Mouse (Mus musculus) adrenal gland, postnatal 25 days (tissue): ENCODE measurements around the gene Sdccag8. TPM values are rescaled to one million over a fixed set of nuclear protein-coding genes. Genes with fewer than 3 reads are reported as not detected.
"Not testable (repeated sequence)": the region's sequence is repeated elsewhere in the genome, so short reads cannot be mapped to it uniquely, and the experiment has no call there.

Experiments
- DNase-seq: peaks from one replicate; pipeline ENCODE4 v3.0.0; 2021; ENCODE audit warnings: mixed read lengths
- total RNA-seq: library from RNA; stranded (reverse); gene quantifications from 2 replicates; pipeline ENCODE4 v1.2.3, GENCODE M21; 2021

The Sdccag8 gene
- total RNA-seq, 1 experiment from 2014 or later: 15.5 TPM

DNA sequence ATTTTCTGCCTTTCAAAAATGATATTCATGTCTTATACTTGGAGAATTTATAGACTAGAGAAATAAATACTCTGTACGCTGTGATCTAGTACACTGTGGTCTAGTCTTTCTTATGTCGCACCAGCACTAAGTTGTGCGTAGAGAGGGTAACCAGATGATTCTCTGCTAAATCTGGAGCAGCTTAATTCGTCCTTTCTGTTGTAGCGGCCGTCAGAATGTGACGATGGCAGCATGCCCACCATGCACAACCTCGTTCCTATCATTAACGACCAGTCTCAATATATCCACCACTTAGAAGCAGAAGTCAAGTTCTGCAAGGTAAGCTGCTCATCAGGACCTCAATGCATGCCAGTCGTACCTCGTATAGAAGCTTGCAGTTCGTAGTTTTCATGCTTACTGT is 14.2 kb downstream of the Sdccag8 start:
- no peak for DNase-seq

DNA sequence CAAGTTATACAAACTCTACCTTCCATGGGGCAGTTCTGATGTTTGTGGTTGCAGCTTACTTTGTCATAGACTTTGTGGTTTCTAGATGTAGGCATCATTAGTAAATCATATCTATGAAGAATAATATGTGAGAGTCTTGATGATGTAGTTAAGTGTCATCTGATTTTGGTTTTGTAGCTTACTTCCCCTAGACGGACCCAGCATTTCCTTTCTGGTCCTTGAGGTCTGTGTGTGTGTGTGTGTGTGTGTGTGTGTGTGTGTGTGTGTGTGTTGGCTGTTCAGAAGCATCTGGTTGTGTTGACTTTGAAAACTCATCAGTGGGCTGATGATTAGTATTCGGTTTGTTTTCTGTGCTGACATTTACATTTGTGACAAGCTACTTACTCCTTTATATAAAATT is 17.6 kb downstream of the Sdccag8 start:
- no peak for DNase-seq

DNA sequence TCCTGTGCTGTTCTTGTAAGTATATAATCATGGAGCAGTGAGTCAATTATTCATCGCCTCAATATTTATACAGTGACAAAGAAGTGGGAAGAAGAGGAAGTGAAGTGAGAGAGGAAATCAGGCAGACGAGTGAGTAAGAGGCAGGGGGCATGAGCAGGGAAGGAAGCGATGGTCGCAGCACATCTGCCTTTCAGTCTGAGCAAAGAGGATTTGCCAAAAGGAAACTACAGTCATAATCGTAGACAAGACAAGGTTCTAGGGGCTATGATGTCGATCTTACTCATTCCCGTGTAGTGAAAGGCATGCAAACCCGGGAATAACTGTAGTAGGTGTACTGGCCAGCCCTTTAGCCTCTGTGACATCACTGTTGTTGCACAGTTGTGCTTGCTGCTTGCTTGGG is 18.1 kb downstream of the Sdccag8 start:
- DNase-seq: no peak

DNA sequence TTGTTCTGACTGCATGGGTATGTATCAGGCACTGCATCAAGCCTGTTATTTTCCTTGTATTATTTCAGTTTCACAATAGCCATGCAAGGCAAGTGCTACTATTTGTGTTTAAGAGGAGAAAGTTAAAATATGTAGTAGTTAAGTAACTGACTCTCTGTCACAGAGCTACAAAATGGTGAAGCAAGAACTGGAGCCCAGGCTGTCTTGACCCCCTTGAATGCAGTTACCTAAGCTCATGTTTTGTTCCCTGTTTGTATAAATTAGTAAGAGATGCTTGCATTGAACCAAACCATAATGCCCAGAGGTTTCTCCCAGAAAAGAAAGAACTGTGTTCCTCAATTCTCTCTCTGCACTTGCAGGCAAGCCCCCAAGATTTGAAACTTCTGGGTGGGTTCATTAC is 18.8 kb downstream of the Sdccag8 start:
- no peak for DNase-seq

DNA sequence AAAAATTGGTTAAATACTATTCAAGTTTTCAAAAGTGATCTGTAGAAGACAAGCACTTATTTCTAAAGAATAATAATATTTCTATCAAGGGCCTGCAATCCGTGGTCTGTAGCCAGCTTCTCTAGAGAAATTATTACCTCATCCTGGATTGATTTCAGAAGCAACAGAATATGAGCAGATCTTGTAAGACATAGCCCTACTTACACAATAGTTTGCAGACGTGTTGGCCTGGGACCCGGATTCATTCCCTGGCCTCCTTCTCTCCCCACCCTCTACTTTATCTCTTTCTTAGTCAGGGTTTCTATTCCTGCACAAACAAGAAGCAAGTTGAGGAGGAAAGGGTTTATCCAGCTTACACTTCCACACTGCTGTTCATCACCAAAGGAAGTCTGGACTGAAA is 19.5 kb downstream of the Sdccag8 start:
- no peak for DNase-seq

DNA sequence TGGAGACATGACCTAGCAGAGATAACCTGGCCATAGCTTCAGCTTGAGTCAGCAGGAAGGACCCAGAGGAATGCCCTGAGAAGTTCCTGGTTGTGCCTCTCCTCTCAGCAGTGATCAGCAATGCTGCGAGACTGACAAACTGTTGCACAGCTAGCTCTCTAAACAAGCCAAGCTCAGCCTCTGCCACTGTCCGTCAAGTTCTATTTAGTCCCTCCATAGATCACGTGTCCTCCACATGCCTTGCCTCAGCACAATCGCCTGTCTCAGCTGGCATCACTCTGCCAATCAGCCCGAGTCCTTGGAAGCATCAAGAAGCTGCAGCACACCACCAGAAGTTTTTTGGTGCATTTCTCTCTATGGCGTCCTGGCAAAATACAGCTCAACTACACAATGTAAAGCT is 20.4 kb downstream of the Sdccag8 start:
- DNase-seq: no peak

DNA sequence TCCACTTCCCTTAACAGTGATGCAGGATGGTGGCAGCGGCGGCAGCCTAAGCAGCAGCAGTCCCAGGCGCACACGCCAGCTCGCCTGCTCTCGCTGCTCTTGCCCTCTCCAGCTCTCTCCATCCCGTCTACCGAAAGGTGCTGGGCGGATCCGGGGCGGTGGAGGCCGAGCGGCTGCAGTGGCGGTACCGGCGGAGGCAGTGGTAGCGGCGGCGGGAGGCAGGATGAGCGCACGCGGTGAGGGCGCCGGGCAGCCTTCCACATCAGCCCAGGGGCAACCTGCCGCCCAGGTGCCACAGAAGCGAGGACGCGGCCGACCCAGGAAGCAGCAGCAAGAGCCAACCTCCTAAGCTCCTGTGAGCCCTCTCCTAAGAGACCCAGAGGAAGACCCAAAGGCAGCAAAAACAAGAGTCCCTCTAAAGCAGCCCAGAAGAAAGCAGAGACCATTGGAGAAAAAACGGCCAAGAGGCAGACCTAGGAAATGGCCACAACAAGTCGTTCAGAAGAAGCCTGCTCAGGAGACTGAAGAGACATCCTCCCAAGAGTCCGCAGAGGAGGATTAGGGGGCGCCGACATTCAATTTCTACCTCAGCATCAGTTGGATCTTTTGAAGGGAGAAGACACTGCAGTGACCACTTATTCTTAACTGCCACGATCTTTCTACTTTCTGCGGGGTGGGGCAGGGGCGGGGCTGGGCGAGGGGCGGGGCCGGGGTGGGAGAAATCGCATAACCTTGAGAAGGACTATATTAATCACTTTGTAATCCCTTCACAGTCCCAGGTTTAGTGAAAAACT is 21.2 kb downstream of the Sdccag8 start:
- peak; percentile 41 for DNase-seq

DNA sequence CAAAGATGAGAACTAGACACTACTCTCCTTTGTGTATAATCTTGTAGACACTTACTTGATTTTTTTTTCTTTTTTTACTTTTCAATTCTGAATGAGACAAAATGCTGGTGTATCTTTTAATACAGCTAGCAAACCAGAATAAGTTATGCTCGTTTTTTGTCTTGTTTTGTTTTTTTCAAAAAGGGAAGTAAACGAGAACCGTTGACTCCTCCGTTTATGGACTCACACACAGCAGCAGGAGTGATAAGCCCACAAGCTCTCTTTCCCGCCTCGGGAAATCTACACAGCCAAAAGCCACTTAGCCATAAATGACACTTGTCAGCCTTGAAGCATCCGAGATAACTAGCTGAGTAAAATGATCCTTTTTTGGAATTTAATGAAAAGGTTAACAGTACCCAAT is 22.1 kb downstream of the Sdccag8 start:
- DNase-seq: not testable (repeated sequence)

DNA sequence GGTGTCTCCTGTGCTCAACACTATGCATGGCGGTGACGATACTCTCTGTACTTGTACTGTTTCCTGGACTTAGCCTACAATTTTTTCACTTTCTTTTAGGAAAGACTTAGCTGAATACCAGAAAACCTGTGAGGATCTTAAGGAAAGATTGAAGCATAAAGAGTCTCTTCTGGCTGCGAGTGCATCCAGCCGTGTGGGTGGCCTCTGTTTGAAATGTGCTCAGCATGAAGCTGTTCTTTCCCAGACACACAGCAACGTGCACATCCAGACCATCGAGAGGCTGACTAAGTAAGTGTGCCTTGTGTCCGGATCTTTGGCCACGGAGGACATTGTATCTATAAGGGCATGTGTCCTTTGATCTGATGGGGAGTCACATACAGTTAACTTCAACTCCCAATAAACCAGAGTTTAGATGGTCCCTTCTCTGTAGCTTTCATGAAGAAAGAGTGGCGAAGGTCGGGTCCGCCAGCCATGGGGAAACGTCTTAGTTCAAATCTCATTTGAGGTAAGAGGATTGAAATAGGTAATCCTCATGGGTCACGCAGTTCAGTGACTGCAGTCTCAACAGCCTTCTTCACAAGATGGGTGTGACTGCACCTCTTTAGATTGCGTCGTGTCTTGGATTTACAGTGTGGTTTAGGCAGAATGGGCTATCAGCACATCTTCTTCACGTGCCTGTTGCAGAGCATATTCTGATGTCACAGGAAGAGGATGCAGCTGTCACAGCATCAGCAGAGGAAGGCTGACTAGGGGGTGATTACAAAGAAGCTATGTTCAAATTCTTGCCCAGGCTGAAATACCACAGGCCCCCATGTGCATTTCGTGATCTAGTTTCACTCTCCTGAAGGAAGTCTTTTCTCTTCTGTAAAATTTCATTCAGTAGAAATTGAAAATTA is 30.9 kb downstream of the Sdccag8 start:
- no peak for DNase-seq

DNA sequence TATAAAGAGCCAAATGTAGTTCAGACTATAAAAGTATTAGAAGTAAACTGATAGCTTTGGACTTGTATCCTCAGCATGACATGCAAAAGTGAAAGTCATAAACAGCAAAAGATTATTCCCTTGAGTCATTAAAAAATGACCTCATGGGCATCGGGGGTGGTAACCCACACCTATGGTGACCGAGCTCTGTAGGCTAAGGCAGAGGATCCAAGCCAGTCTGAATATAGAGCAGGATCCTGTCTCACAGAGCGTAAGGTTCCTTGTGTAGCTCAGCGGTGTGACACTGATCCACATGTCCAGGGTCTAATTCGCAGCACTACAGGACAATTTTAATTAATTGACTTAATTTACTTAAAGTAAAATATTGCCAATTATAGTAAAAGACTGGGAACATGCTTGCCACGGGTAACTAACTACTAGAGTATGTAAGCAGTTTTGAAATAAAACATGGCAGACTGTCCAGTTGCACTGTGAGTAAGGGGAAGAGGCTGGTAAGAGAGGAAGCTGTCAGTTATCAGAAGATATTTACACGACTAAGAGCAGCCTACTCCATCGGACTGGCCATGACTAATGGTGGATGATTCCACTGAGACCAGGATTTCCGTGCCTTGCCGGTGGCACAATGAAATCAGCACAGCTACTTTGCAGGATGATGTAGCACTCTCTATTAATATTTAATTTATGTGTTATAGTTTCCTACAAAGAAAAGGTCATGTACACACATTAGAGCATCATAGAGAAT is 32.8 kb downstream of the Sdccag8 start:
- no peak for DNase-seq

DNA sequence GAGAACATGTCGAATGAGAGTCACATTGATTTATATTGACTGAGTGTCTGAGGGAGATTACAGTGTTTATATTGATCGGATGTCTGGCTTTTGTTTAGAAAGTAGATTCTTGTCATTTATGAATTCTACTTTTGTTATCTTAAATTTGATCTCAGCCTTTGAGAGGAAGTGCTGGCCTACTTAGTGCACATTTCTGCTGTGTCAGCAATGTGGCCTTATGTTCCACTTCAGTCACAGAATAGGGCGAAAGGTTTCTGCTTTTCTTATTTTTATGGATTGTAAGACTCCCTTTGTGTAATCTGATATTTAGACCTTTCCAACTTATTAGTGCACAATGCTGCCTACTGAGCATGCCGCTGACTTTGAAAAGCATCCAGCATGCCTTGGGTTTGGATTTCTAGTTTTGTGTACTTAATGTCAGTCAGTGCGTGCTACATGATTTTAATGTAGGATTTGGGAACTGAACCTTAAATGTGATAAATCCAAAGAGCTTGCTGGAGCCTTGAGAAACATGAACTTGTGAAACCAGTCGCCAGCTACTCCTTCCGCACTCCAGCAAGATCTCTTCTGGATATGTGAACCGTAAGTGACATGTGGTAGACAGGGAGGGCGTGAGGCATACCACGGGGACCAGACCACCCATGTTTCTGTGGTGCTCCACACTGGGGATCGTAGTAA is 34.3 kb downstream of the Sdccag8 start:
- DNase-seq: no peak

DNA sequence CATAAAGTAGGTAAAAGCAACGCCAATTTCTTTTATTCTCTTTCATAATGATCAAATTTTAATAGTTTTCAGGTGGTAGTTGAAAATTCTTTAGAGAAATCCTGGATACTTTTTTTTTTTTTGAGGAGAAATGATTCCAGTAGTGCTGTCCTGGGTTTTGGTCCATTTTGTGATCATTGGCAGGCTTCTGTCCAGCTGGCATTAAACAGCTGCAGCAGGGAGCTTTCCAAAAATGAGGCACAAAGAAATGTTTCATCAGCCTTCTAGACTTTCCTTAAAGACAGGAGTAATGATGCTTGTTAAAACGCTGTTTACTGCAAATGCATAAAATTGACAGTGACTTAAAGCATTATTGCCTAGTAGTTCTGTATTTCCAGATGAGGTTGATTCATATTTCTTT is 34.9 kb downstream of the Sdccag8 start:
- no peak for DNase-seq

DNA sequence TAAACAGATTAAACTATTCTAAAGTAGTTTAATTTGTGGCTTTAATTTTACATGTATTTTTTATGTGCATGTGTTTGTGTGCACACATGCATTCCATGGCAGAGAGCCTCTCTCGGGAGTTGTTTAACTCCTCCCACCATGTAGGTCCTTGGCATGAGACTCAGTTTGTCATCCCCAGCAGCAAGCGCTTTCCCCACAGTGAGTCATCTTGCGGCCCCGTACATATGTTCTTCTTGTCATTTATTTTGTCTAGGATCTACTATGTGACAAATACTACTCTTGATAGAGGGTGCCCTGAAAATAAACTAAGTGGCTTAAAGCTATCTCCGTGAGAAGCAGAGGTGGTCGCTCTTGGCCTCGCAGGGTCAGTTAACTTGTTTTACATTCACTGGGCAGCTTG is 36.9 kb downstream of the Sdccag8 start:
- no peak for DNase-seq

DNA sequence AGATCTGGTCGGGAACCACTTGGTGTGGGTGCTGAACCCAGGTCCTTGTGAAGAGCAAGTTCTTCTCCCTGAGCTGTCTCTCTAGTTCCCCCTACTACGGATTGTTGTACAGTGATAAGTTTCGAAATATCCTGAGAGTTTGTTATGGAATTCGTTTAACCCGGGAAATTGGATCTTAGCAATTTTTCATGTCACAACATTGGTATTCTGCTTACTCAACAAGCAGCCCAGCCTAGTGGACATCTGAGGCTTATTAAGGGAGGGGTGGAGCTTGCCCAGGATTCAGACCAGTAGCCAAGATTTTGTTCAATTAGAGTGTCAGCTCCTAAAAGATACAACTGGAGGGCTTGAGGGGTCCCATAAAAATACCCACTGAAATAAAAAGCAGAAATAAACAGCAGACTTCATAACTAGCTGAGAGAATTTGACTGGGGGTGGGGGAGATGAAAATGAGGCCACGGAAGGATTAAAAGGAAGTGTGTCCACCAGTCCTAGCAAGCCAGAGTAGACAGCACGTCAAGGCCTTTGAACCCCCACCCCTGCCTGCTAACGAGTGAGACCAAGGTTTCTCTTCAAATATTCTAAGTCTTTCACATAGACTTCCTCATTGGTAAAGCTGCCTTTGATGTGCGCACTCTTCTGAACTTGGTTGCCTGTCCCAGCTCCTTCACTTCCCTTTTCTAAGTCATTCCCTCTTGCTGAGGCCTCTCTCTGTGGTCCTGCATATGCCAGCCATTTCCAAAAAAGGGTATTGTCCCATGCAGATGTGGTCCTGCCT is 38.5 kb downstream of the Sdccag8 start:
- no peak for DNase-seq

DNA sequence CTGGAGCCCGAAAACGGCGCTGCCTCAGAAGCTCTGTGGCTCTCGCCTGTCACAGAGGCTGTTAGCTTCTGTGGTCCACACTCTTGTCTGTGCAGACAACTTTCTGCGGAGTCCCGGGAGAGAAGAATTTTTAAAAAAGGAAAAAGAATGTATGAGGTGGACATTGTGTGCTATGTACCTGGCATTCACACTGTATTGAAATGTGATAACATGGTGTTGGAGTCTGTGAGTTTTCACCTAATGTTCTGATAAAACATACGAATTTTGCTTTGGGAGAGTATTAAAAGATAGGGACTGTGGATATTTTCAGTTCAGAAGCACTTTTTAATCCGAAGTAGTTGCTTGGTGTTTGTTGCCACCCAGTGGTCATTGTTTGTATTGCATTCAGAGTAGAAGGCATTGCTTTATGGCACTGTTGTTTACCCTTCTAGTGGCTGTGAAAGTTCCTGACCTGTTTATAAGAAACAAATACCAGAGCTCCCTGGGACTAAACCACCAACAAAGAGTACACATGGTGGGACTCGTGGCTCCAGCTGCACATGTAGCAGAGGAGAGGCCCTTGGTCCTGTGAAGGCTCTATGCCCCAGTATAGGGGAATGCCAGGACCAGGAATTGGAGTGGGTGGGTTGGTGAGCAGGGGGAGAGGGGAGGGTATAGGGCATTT is 47.7 kb downstream of the Sdccag8 start:
- peak; percentile 11 for DNase-seq

DNA sequence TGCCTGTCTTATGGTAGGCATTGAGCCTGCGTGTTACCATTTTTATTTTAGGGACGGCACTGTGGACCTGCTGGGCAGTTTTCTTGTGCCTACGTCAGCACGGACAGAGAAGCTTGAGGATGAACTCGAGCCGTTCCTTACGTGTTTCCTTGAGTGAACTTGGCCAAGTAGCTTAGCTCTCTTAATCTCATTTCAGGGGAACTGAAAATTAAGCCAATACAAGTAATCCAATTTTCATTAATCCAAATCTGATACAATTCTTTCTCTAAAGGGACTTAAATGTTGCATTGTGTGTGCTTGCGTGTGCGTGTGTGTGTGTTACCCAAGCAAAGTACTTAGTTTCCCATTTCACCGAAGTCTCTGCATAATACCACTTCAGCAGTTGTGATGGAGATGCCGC is 56.0 kb downstream of the Sdccag8 start:
- no peak for DNase-seq

DNA sequence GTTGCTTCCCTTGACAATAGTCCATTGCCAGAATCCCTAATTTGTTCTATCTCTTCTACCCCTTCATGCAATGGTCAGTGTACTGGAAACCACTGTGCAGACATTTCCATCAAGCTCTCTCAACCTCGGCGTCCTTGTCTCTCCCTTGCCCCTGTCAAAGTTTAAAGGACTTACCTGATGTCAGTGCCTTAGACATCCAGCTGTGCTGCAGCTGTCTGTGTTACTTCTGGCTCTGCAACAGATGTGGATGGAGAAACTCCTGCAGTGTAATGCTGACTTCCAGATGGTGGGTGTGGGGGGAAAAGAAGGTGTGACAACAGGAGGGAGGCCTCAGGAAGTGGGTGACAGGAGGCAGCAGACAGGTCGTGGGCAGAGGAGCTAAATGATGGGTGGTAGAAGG is 57.5 kb downstream of the Sdccag8 start:
- no peak for DNase-seq

DNA sequence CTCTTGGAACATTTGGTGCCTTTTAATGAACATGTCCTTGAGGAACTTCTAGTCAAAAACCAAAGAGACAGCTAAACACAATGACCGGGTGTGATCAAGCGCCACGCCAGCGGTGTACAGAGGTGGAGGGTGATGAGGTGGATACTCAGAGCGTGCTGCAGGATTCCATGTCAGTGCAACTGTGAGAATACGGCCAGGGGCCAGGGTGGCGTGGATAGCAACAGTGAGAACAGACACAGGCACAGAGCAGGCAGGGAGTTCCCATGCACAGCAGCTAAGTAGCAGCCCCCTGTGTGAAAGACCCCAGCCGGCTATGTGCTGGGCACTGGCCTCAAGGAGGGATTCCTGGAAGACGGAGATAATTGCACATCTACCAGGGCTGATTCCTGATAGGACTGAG is 59.0 kb downstream of the Sdccag8 start:
- DNase-seq: no peak

DNA sequence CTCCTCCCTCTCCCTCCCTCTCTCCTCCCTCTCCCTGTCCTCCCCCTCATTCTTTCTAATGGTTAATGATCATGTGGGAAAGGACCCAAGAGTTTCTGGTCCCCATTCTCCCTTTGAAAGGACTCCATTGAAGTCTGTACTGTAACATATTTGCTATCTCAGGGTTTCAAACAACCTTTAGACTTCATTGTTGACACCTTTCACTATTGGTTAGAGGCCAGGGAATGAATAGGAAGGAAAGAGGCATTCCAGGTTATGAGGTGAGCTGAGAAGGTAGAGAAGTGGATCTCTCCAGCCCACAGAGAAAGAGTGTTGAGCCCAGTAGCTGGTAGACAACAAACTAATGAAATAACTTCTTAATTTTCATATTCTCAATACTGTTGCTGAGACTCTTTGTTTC is 59.7 kb downstream of the Sdccag8 start:
- DNase-seq: no peak

DNA sequence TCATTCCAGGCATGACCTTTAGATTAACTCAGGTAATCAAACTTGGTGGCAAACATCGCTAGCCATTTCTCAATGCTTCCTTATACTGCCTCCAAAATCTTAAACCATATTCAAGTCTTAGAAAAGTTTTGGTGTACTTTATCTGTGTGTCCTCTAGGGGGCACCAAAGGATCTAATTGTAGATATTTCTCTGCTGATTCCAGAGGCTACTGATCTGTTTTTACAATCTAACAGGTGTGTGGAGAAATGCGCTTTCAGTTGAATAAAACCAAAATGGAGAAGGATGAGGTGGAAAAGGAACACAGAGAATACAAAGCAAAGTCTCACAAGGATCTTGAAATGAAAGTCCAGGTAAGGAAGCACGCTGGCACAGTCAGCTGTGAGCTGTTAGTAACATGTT is 63.3 kb downstream of the Sdccag8 start:
- DNase-seq: no peak

DNA sequence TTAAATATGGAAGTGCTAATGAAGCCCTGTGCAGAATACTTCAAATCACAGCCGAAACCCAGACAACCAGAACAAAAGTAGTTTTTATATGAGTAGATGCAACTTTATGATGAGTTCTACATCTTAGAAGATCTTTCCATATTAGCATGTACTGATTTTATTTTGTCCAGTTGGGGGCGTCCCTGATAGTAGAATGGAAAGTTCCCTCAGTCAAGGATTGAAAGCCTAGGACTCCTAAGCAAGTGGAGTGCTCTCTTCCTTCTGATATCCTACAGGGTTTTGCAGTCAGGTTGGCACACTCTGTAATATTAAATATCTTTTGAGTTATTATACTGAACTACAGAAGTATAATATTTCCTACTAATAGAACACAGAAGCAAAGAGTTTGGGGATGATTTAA is 64.5 kb downstream of the Sdccag8 start:
- no peak for DNase-seq
